Mouse (Mus musculus) embryonic facial prominence, embryonic 11.5 days (tissue): ENCODE data around the gene Mfsd4b1. TPM values are rescaled to one million over a fixed set of nuclear protein-coding genes. Genes with fewer than 3 reads are reported as not detected.
A peak's percentile ranks its signal among the peaks of the same experiment; 100 is the strongest.

Experiments
- ATAC-seq: fragments of 200-750 bp; cut with Nextera tagmentation; replicated peaks from 2 replicates; pipeline ENCODE4 v1.8.0; 2017; ENCODE audit warnings: low read depth; ENCODE audit not compliant: insufficient number of reproducible peaks, low FRiP score, low TSS enrichment
- DNase-seq: peaks from one replicate; pipeline ENCODE4 v3.0.0-alpha.2; 2015; ENCODE audit warnings: low spot score
- H3K27ac ChIP-seq: fragments of 300-500 bp; sonication (generic); replicated peaks from 2 replicates; pipeline ENCODE4 v1.5.1; 2014; ENCODE audit warnings: mild to moderate bottlenecking, low read depth, low read length, control low read depth
- H3K27me3 ChIP-seq: fragments of 300-500 bp; sonication (generic); 2 replicates; pipeline ENCODE4 v1.6.1; 2014; ENCODE audit warnings: mild to moderate bottlenecking, low read length, moderate library complexity, mixed read lengths; ENCODE audit not compliant: control insufficient read depth, insufficient read depth
- H3K36me3 ChIP-seq: fragments of 300-500 bp; sonication (generic); replicated peaks from 2 replicates; pipeline ENCODE4 v1.6.1; 2014; ENCODE audit warnings: low read depth, mild to moderate bottlenecking, low read length, moderate library complexity, mixed read lengths; ENCODE audit not compliant: control insufficient read depth, insufficient read depth
- H3K4me1 ChIP-seq: fragments of 300-500 bp; sonication (generic); 2 replicates; pipeline ENCODE4 v1.6.1; 2014; ENCODE audit warnings: low read length, mixed read lengths; ENCODE audit not compliant: control insufficient read depth, insufficient read depth
- H3K4me2 ChIP-seq: fragments of 300-500 bp; sonication (generic); 2 replicates; pipeline ENCODE4 v1.6.1; 2014; ENCODE audit warnings: low read depth, mild to moderate bottlenecking, control low read depth, low read length, moderate library complexity
- H3K4me3 ChIP-seq: fragments of 300-500 bp; sonication (generic); 2 replicates; pipeline ENCODE4 v1.5.1; 2014; ENCODE audit warnings: low read depth, low read length, control low read depth
- H3K9ac ChIP-seq: fragments of 300-500 bp; sonication (generic); replicated peaks from 2 replicates; pipeline ENCODE4 v1.6.1; 2014; ENCODE audit warnings: mild to moderate bottlenecking, control low read depth, low read length
- H3K9me3 ChIP-seq: fragments of 300-500 bp; sonication (generic); replicated peaks from 2 replicates; pipeline ENCODE4 v1.6.1; 2016; ENCODE audit warnings: mild to moderate bottlenecking, low read length, inconsistent platforms, mixed read lengths; ENCODE audit not compliant: control insufficient read depth
- WGBS: fragments of 180-500 bp; shearing (Covaris S2); extraction: QIAGEN DNeasy Blood & Tissue Kit; methylation state at CpG from one replicate; pipeline ENCODE4 v1.1.7; 2014; 5-methylcytosine and 5-hydroxymethylcytosine counted together
- polyA plus RNA-seq: library from polyadenylated mRNA; unstranded; fragments of >200 nt; fragmentation: Nextera tagmentation; extraction: Ambion mirVana; gene quantifications from 2 replicates; pipeline ENCODE4 v1.2.1, GENCODE M21; 2014

The Mfsd4b1 gene
- polyA plus RNA-seq, 1 experiment from 2014 or later, result not detected

DNA sequence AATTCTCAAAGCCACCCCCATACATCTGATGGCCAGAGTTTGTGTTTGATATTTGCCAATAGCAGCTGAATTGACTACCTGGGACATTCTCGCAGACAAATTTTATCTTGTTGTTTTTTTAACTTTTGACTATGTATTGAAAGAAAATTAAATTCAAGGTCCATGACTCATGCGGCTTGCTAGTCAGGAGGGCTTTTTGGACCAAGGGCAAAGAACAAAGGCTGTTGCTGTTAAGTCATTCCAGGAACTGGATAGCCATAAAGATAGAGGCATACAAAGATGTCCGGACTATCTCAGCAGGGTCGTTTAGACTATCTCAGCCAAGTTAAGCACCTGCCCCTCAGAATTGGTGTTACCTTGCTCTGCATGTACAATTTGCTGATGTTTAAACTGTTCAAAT lies 47.7 kb downstream of the Mfsd4b1 start:
- Histone ChIP-seq H3K27me3 (no peaks in the 10 kb centered on the region), H3K36me3 (no peaks in the 10 kb centered on the region), H3K4me3 (no peak overlapping the region), H3K9me3 (peaks cover 2% of the 10 kb centered on the region; the same call in 1 of the 2 replicates), H3K9ac (no peak overlapping the region), H3K4me1 (no peaks in the 10 kb centered on the region), H3K27ac (no peak overlapping the region), H3K4me2 (no peak overlapping the region)
- ATAC-seq, result no peak
- no peak for DNase-seq
- WGBS, result 97% methylated on average over 4 of the region's 4 CpGs

GRCm38 (mm10) chr10:39975771-39976170 lies 49.3 kb downstream of the Mfsd4b1 start:
- no peak for ATAC-seq
- 40% methylated on average over 2 of the region's 2 CpGs for WGBS

DNA sequence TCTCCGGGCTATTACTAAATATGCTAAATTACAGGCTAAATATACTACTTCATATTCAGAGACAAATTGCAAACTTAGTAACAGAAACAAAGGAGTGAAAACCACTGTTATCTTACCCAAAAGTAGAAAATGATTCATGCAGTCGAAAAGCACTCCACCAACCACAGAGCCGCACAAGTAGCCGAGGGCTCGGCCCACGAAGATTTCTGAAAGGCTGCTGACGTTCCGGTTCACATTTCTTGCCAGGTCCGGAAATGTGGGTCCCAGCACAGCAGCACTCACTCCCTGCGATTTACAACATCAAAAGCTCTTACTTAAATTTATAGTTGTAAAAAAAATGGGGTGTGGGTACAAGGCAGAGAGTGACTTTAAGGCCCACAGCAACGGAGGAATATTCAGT lies 50.1 kb downstream of the Mfsd4b1 start:
- Histone ChIP-seq H3K4me3 (no peak overlapping the region), H3K4me1 (no peaks in the 10 kb centered on the region), H3K27me3 (no peaks in the 10 kb centered on the region), H3K36me3 (no peaks in the 10 kb centered on the region), H3K4me2 (no peak overlapping the region), H3K27ac (no peak overlapping the region), H3K9me3 (peaks cover 2% of the 10 kb centered on the region; the same call in 1 of the 2 replicates), H3K9ac (no peak overlapping the region)
- ATAC-seq (no peak), DNase-seq (no peak)
- WGBS, result 59% methylated on average over 11 of the region's 11 CpGs

More at GRCm38 (mm10) chr10:39975771-39976170, 49.3 kb downstream of the Mfsd4b1 start:
- no peaks in the 10 kb centered on the region for H3K27me3 ChIP-seq
- no peak overlapping the region for H3K27ac ChIP-seq
- H3K4me3 ChIP-seq, result no peak overlapping the region
- H3K4me2 ChIP-seq, result no peak overlapping the region
- H3K36me3 ChIP-seq, result no peaks in the 10 kb centered on the region
- DNase-seq, result no peak
- H3K4me1 ChIP-seq, result no peaks in the 10 kb centered on the region
- no peak overlapping the region for H3K9ac ChIP-seq
- peaks cover 2% of the 10 kb centered on the region; the same call in 1 of the 2 replicates for H3K9me3 ChIP-seq

DNA sequence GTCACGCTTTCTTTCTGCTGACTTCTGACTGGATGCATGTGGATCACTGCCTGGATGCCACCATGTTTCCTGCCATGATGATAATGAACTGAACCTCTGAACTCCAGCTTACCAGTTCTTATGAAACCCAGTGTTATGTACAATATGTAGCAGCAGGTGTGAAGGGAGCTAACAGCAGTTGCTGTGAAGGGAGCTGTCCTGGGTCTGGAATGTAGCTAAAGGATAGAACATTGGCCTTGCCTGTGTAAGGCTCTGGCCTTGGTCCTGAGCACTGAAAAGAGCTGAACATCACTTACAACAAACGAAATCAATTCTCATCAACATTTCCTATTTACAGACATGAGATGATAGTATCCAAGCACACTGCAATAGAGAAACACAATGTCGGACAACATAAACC lies 57.6 kb downstream of the Mfsd4b1 start:
- Histone ChIP-seq H3K27me3 (no peaks in the 10 kb centered on the region), H3K9ac (no peak overlapping the region), H3K4me2 (no peak overlapping the region), H3K9me3 (no peaks in the 10 kb centered on the region), H3K4me1 (no peaks in the 10 kb centered on the region), H3K36me3 (no peaks in the 10 kb centered on the region), H3K27ac (no peak overlapping the region), H3K4me3 (no peak overlapping the region)
- WGBS, result 83% methylated on average over 3 of the region's 3 CpGs
- peak; percentile 66 for DNase-seq
- ATAC-seq, result no peak

DNA sequence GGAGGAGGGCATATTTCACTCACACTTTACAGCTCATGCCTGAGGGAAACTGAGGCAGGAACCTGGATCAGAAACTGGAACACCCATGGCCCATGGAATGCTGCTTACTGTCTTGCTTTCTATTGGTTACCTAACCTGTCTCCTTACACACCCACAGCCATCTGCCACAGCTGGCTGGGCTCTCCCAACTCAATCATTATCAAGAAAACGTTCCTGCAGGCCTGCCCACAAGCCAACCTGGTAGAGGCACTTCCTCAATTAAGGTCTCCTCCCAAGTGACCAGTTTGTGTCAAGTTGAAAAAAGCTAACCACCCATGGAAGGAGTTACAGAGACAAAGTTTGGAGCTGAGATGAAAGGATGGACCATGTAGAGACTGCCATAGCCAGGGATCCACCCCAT lies 63.2 kb downstream of the Mfsd4b1 start:
- Histone ChIP-seq H3K4me1 (no peaks in the 10 kb centered on the region), H3K9me3 (no peaks in the 10 kb centered on the region), H3K9ac (no peak overlapping the region), H3K36me3 (no peaks in the 10 kb centered on the region), H3K27ac (no peak overlapping the region), H3K27me3 (no peaks in the 10 kb centered on the region), H3K4me2 (no peak overlapping the region), H3K4me3 (no peak overlapping the region)
- ATAC-seq (no peak), DNase-seq (no peak)
- WGBS, result 39% methylated on average over 1 of the region's 1 CpGs

GRCm38 (mm10) chr10:39960441-39960822 lies 64.6 kb downstream of the Mfsd4b1 start:
- Histone ChIP-seq H3K36me3 (no peaks in the 10 kb centered on the region), H3K27me3 (no peaks in the 10 kb centered on the region), H3K4me2 (peak overlapping the region; percentile 7), H3K4me1 (no peaks in the 10 kb centered on the region), H3K9ac (no peak overlapping the region), H3K27ac (no peak overlapping the region), H3K9me3 (no peaks in the 10 kb centered on the region), H3K4me3 (no peak overlapping the region; the same call in 1 of the 2 replicates)
- no peak for DNase-seq
- 39% methylated on average over 11 of the region's 11 CpGs for WGBS
- ATAC-seq, result peak; percentile 32; the same call in 1 of the 2 replicates

DNA sequence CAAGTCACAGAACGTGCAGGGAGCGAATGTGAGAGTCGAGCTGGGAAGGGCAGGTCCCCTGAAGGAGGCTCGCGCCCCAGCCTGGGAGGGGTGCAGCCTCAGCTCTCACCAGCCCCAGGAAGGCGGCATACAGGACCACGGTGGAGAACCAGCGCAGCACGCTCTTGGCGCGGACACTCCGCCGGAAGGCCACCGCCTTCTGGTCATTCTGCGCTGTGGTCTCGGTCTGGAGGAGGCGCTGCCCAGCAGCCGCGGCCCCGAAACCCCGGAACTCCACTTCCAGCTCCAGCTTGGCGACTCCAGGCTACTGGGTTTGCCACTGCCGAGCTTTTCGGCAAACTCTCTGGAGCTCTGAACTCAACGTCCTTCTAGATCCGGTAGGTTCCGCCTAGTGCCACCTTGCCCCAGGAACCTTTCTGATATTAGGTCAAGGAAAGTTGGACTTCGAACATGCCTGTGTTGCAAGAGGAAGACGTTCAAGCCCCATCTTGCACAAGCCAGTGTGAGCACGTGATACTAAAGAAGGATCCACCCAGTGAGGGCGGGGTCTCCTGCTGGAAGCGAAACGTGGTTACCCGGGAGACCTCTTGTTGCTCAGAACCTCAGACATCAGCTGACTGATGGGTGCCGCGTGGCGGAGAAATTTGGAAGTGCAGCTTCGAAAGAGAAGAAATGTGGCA lies 65.2 kb downstream of the Mfsd4b1 start, which contains the start of gene Mfsd4b3:
Mfsd4b3 (minus strand) TSS at position 393 of the 680 bp plus-strand sequence.
- Histone ChIP-seq H3K4me3 (peak within 1 kb of the TSS; percentile 50), H3K36me3 (no peaks in the 10 kb centered on the region), H3K4me2 (peak within 1 kb of the TSS; percentile 93), H3K27ac (no peak within 1 kb of the TSS), H3K27me3 (no peaks in the 10 kb centered on the region), H3K9me3 (no peaks in the 10 kb centered on the region), H3K9ac (peak within 1 kb of the TSS; percentile 62), H3K4me1 (no peaks in the 10 kb centered on the region)
- DNase-seq (peak; percentile 97), ATAC-seq (peak; percentile 97)
- WGBS, result under 1% methylated on average over 38 of the region's 38 CpGs

GRCm38 (mm10) chr10:39958266-39958665 lies 66.8 kb downstream of the Mfsd4b1 start:
- H3K27me3 ChIP-seq, result no peaks in the 10 kb centered on the region
- no peaks in the 10 kb centered on the region for H3K4me1 ChIP-seq
- H3K27ac ChIP-seq, result no peak overlapping the region
- H3K36me3 ChIP-seq, result no peaks in the 10 kb centered on the region
- peak; percentile 44 for DNase-seq
- H3K4me3 ChIP-seq, result no peak overlapping the region
- H3K4me2 ChIP-seq, result no peak overlapping the region
- 73% methylated on average over 4 of the region's 4 CpGs for WGBS
- no peaks in the 10 kb centered on the region for H3K9me3 ChIP-seq
- no peak overlapping the region for H3K9ac ChIP-seq
- no peak for ATAC-seq
